Mouse (Mus musculus): ENCODE measurements around the gene Col23a1. TPM values are rescaled to one million over a fixed set of nuclear protein-coding genes. Genes with fewer than 3 reads are reported as not detected.

Gene Col23a1
- polyA plus RNA-seq, 1 experiment, result 1.5 TPM

DNA sequence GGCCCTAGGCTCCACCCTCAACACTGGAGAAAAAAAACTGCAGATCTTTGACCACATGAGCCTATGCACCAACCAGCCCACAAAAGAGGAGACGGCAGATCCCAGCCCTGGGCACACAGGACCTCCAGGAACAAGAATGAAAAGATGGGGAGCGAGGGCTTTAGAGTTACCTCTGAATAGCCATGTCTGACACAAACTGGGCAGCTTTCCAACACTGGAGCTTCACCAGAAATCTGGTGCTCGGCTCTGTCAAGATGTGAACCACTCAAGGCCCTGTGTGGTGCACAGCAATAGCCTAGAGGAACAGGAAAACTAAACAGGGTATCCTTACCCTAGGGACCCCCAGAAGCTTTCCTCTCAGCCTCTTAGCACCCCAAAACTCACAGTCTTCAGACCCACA is 215.2 kb downstream of the Col23a1 start:
- H3K4me3 ChIP-seq (ENCODE audit: extremely low read depth, insufficient read depth, insufficient read length), result no peak overlapping the region
- no peaks in the 10 kb centered on the region for H3K4me1 ChIP-seq (ENCODE audit: control insufficient read depth, insufficient read depth, insufficient read length)
- no peaks in the 10 kb centered on the region for H3K27me3 ChIP-seq (ENCODE audit: control insufficient read depth, insufficient read depth, low read length)
- WGBS, result 80% methylated on average over 3 of the region's 3 CpGs
- no peak for DNase-seq (ENCODE audit: low read depth in 1 of 2, low spot score in 2 of 2)
- no peak for TF ChIP-seq POLR2A (IDR thresholded peaks at IDR 0.05; ENCODE audit: low read depth, low read length)
- no peak for TF ChIP-seq CTCF (IDR thresholded peaks at IDR 0.05; ENCODE audit: extremely low read depth, insufficient read depth, insufficient read length, insufficient replicate concordance)
- H3K36me3 ChIP-seq (ENCODE audit: control insufficient read depth, insufficient read depth, low read length), result no peaks in the 10 kb centered on the region
- no peak overlapping the region for H3K27ac ChIP-seq (ENCODE audit: insufficient read depth, low read length)

DNA sequence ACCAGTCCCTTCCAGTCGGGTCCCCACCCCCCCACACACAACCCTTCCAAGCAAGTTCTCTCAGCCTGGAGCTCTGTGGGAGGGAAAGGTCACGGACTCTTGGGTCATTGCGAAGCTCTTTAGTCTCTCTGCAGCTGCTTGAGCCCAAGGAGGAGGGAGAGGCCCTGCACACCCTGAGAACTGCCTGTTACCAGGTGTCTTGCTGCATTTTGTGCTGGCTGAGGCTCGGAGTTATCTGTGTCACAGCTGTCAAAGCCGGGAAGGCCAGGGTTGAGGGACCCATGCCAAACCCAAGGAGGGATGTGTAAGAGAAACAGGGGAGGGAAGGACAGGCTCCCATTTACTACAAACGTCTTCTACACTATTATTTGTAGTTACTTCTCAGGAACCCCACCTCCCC is 218.3 kb downstream of the Col23a1 start:
- TF ChIP-seq POLR2A (IDR thresholded peaks at IDR 0.05; ENCODE audit: low read depth, low read length), result no peak
- TF ChIP-seq CTCF (IDR thresholded peaks at IDR 0.05; ENCODE audit: extremely low read depth, insufficient read depth, insufficient read length, insufficient replicate concordance), result no peak
- Histone ChIP-seq H3K4me1 (ENCODE audit: control insufficient read depth, insufficient read depth, insufficient read length) (no peaks in the 10 kb centered on the region), H3K27me3 (ENCODE audit: control insufficient read depth, insufficient read depth, low read length) (no peaks in the 10 kb centered on the region), H3K36me3 (ENCODE audit: control insufficient read depth, insufficient read depth, low read length) (no peaks in the 10 kb centered on the region), H3K27ac (ENCODE audit: insufficient read depth, low read length) (no peak overlapping the region), H3K4me3 (ENCODE audit: extremely low read depth, insufficient read depth, insufficient read length) (no peak overlapping the region)
- 76% methylated on average over 6 of the region's 6 CpGs for WGBS
- DNase-seq (ENCODE audit: low read depth in 1 of 2, low spot score in 2 of 2), result no peak

GRCm38 (mm10) chr11:51509211-51509610 is 219.5 kb downstream of the Col23a1 start:
- no peak for DNase-seq (ENCODE audit: low read depth in 1 of 2, low spot score in 2 of 2)
- no peaks in the 10 kb centered on the region for H3K4me1 ChIP-seq (ENCODE audit: control insufficient read depth, insufficient read depth, insufficient read length)
- H3K27ac ChIP-seq (ENCODE audit: insufficient read depth, low read length), result no peak overlapping the region
- no peaks in the 10 kb centered on the region for H3K27me3 ChIP-seq (ENCODE audit: control insufficient read depth, insufficient read depth, low read length)
- TF ChIP-seq POLR2A (IDR thresholded peaks at IDR 0.05; ENCODE audit: low read depth, low read length) (no peak), CTCF (IDR thresholded peaks at IDR 0.05; ENCODE audit: extremely low read depth, insufficient read depth, insufficient read length, insufficient replicate concordance) (no peak)
- no peaks in the 10 kb centered on the region for H3K36me3 ChIP-seq (ENCODE audit: control insufficient read depth, insufficient read depth, low read length)
- no peak overlapping the region for H3K4me3 ChIP-seq (ENCODE audit: extremely low read depth, insufficient read depth, insufficient read length)
- 89% methylated on average over 5 of the region's 5 CpGs for WGBS

- Histone ChIP-seq H3K27me3 (ENCODE audit: control insufficient read depth, insufficient read depth, low read length) (no peaks in the 10 kb centered on the region), H3K4me3 (ENCODE audit: extremely low read depth, insufficient read depth, insufficient read length) (no peak overlapping the region), H3K27ac (ENCODE audit: insufficient read depth, low read length) (no peak overlapping the region), H3K4me1 (ENCODE audit: control insufficient read depth, insufficient read depth, insufficient read length) (no peaks in the 10 kb centered on the region), H3K36me3 (ENCODE audit: control insufficient read depth, insufficient read depth, low read length) (no peaks in the 10 kb centered on the region)
- 46% methylated on average over 6 of the region's 6 CpGs for WGBS
- TF ChIP-seq CTCF (IDR thresholded peaks at IDR 0.05; ENCODE audit: extremely low read depth, insufficient read depth, insufficient read length, insufficient replicate concordance) (no peak), POLR2A (IDR thresholded peaks at IDR 0.05; ENCODE audit: low read depth, low read length) (no peak)
- no peak for DNase-seq (ENCODE audit: low read depth in 1 of 2, low spot score in 2 of 2)
Measured at GRCm38 (mm10) chr11:51513019-51513418, 223.3 kb downstream of the Col23a1 start.

- Histone ChIP-seq H3K36me3 (ENCODE audit: control insufficient read depth, insufficient read depth, low read length) (no peaks in the 10 kb centered on the region), H3K4me3 (ENCODE audit: extremely low read depth, insufficient read depth, insufficient read length) (no peak overlapping the region), H3K4me1 (ENCODE audit: control insufficient read depth, insufficient read depth, insufficient read length) (no peaks in the 10 kb centered on the region), H3K27me3 (ENCODE audit: control insufficient read depth, insufficient read depth, low read length) (no peaks in the 10 kb centered on the region), H3K27ac (ENCODE audit: insufficient read depth, low read length) (no peak overlapping the region)
- TF ChIP-seq POLR2A (IDR thresholded peaks at IDR 0.05; ENCODE audit: low read depth, low read length), result no peak
- TF ChIP-seq CTCF (IDR thresholded peaks at IDR 0.05; ENCODE audit: extremely low read depth, insufficient read depth, insufficient read length, insufficient replicate concordance), result no peak
- WGBS, result 86% methylated on average over 11 of the region's 11 CpGs
- DNase-seq (ENCODE audit: low read depth in 1 of 2, low spot score in 2 of 2), result no peak
Measured at GRCm38 (mm10) chr11:51515346-51515745, 225.6 kb downstream of the Col23a1 start.

GRCm38 (mm10) chr11:51518100-51518499 is 228.4 kb downstream of the Col23a1 start:
- Histone ChIP-seq H3K4me1 (ENCODE audit: control insufficient read depth, insufficient read depth, insufficient read length) (no peaks in the 10 kb centered on the region), H3K27me3 (ENCODE audit: control insufficient read depth, insufficient read depth, low read length) (no peaks in the 10 kb centered on the region), H3K36me3 (ENCODE audit: control insufficient read depth, insufficient read depth, low read length) (no peaks in the 10 kb centered on the region), H3K27ac (ENCODE audit: insufficient read depth, low read length) (no peak overlapping the region), H3K4me3 (ENCODE audit: extremely low read depth, insufficient read depth, insufficient read length) (no peak overlapping the region)
- TF ChIP-seq CTCF (IDR thresholded peaks at IDR 0.05; ENCODE audit: extremely low read depth, insufficient read depth, insufficient read length, insufficient replicate concordance), result no peak
- TF ChIP-seq POLR2A (IDR thresholded peaks at IDR 0.05; ENCODE audit: low read depth, low read length), result no peak
- no peak for DNase-seq (ENCODE audit: low read depth in 1 of 2, low spot score in 2 of 2)
- WGBS, result 93% methylated on average over 3 of the region's 3 CpGs

- Histone ChIP-seq H3K27ac (ENCODE audit: insufficient read depth, low read length) (no peak overlapping the region), H3K4me3 (ENCODE audit: extremely low read depth, insufficient read depth, insufficient read length) (no peak overlapping the region), H3K27me3 (ENCODE audit: control insufficient read depth, insufficient read depth, low read length) (no peaks in the 10 kb centered on the region), H3K4me1 (ENCODE audit: control insufficient read depth, insufficient read depth, insufficient read length) (no peaks in the 10 kb centered on the region), H3K36me3 (ENCODE audit: control insufficient read depth, insufficient read depth, low read length) (no peaks in the 10 kb centered on the region)
- 80% methylated on average over 6 of the region's 6 CpGs for WGBS
- TF ChIP-seq POLR2A (IDR thresholded peaks at IDR 0.05; ENCODE audit: low read depth, low read length), result no peak
- no peak for TF ChIP-seq CTCF (IDR thresholded peaks at IDR 0.05; ENCODE audit: extremely low read depth, insufficient read depth, insufficient read length, insufficient replicate concordance)
- no peak for DNase-seq (ENCODE audit: low read depth in 1 of 2, low spot score in 2 of 2)
Measured at GRCm38 (mm10) chr11:51518585-51518984, 228.9 kb downstream of the Col23a1 start.
